Mouse (Mus musculus) kidney, adult 8-10 months (tissue): ENCODE measurements around the gene Vmn1r15.

Experiments
- DNase-seq, 2 experiments: peaks; one replicate each; pipeline ENCODE4 v3.0.0; 2022

The Vmn1r15 gene

DNA sequence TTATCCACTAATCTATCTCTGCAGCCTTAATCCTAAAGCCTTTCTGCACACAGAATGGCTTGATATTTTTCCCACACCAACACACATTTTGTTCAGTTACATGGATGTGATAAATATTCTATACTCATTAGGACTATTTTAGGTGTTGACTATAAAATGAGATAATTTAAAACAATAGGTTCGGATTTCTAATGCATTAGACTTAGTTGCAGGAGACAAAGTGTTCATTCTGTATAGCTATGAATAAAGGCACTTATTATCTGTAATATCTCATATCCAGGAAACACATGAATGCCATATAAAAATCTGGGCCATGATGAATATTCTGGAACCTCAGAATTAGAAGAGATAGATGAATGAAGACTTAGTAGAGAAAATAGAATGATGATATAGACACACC is at the start of gene Vmn1r15:
TSS of gene Vmn1r15 (plus strand) at position 301 of the 400 bp plus-strand sequence.
- DNase-seq = no peak

DNA sequence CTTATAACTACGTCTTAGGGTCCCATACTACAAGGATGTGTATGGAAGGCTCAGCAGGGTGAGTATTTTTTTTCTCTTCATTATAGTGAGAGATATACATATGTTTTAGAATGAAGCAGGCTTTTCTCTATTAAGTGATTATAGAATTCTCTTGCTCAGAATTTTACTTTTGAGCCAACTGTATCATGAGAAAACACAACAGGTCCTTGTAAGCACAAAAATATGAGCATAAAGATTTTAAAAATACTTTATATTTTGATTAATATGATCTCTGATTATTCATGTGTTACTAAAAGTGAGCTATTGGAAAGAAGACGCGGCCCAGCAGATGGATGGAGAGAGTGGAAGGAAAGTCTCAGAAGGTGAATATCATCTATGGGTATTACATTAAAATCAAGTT is 26.4 kb upstream of the Vmn1r15 start, which contains the start of gene Vmn1r14:
TSS of gene Vmn1r14 (plus strand) at position 301 of the 400 bp plus-strand sequence.
- DNase-seq = no peak

DNA sequence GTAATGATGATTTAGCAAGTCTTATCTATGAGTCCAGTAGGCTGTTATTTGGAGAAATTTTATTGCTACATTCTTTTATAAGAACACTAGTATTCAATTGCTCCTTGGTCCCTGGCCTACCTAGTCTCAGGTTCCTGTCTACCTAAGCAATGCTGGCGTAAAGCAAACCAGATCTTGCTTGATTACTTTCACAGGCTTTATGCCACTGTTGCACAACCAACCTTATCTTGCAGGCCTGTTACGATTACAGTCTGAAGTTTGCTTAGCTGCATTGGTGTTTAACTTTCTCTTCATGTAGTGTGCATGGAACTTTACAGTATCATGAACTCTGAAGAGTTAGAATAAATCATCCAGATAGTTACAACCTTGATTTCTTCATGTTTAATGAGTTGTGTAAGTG is 3.2 kb downstream of the Vmn1r15 start:
- no peak for DNase-seq

DNA sequence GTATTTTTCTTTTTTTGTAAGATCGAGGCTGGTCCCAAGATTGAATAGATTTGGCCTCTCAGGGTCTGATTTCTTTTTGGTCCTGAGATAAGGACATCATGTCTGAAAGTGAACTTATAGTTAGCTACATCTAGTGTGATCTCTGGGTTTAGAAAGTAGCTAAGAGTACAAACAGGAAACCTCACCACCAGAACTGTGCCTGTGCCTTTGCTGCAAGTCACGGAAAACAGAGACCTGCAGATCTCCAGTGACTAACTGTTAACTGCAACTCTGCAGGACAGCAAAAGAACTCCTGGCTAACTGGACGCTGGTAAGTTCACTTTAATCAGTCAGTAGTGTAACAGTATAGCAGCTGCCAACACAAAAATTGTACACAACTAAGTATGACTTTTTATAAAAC is 14.1 kb downstream of the Vmn1r15 start:
- DNase-seq = no peak

DNA sequence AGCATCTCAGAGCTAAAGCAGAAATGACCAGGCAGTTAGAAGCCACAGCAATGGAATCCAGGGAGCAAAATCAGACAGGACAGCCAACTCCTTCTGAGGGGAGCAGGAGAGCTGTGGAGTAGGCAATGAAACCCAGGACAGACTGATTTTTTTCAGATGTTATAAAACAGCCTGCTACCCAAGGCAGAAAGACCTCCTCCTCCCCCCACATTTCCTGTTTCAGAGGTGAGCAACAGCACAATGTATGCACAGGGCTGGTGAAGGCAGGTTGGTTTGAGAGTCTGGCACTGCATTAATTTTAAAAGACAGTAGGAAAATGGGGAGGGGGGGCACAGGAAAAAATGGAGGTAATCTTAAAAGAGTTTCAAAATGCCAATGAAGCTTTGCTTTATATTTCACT is 14.8 kb downstream of the Vmn1r15 start:
- no peak for DNase-seq

DNA sequence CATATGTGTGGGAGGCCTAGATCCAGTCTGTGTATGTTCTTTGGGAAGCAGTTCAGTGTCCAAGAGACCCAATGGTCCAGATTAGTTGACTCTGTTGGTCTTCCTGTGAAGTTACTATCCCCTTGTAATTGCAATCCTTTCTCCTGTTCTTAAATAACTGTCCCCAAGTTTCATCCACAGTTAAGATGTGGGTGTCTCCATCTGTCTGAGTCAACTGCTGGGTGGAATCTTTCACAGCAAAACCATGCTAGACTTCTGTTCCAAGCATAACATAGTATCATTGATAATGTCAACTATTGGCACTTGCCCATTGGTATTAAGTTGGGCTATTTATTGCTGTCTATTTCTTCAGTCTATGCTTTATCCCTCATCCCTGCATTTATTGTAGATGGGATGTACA is 21.2 kb downstream of the Vmn1r15 start:
- no peak for DNase-seq
